Mouse (Mus musculus) bone marrow, adult 2 months (tissue): ENCODE measurements around the gene Psma3.

Experiments used
- CTCF ChIP-seq: fragments of 200-500 bp; IDR thresholded peaks from 2 replicates; pipeline ENCODE4 v1.5.1; 2011; ENCODE audit warnings: low read length, control low read depth; ENCODE audit not compliant: control insufficient read depth, insufficient read depth
- POLR2A ChIP-seq: fragments of 200-500 bp; IDR thresholded peaks from 2 replicates; pipeline ENCODE4 v1.6.1; 2011; ENCODE audit warnings: low read depth, mild to moderate bottlenecking, control low read depth, low read length, borderline replicate concordance; ENCODE audit not compliant: control insufficient read depth

GRCm38 (mm10) chr12:71016503-71017241 lies 42.3 kb downstream of the Psma3 start:
- TF ChIP-seq CTCF, result no peak
- TF ChIP-seq POLR2A, result peak; percentile 38; the same call in 1 of the 2 replicates
